Mouse (Mus musculus): ENCODE measurements around the gene AC131692.1. TPM values are rescaled to one million over a fixed set of nuclear protein-coding genes. Genes with fewer than 3 reads are reported as not detected.
A peak's percentile ranks its signal among the peaks of the same experiment; 100 is the strongest.

The AC131692.1 gene
- polyA plus RNA-seq, 1 experiment from 2014 or later: not detected

DNA sequence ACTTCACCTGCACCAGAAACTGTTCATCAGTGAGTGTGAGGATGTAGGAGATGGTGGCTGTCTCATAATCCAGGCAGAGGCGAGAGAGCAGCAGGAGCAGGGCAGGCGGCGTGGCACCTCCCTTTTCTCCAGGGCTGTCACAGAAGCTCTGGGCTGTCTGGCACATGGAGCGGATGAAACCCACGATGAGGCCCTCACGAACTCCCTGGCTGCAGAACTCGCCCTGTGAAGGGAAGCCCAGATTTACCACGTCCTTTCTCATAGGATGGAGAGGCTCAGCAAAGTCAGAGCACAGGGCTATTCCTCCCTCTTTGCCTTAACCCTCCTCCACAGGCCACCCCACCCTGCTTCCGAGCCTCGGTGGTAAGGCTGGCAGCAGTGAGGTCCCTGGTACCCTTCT lies 24.4 kb upstream of the AC131692.1 start:
- Histone ChIP-seq H3K27me3 (ENCODE audit: control insufficient read depth, insufficient read depth, low read length) (no peaks in the 10 kb centered on the region), H3K9ac (ENCODE audit: low read length) (no peak overlapping the region), H3K27ac (replicated peaks in 1 of 2; ENCODE audit: control insufficient read depth in 1 of 2, insufficient read depth in 1 of 2, low read depth in 2 of 2, low read length in 2 of 2) (no peak overlapping the region), H3K9me3 (ENCODE audit: control insufficient read depth, low read length) (no peaks in the 10 kb centered on the region), H3K4me2 (ENCODE audit: low read length) (no peak overlapping the region), H3K36me3 (ENCODE audit: control insufficient read depth, insufficient read depth, low read length) (peaks cover 54% of the 10 kb centered on the region), H3K4me3 (ENCODE audit: control insufficient read depth in 1 of 2, insufficient read depth in 1 of 2, low read depth in 1 of 2, low read length in 2 of 2) (no peak overlapping the region), H3K4me1 (ENCODE audit: control insufficient read depth in 2 of 2, insufficient read depth in 2 of 2, low read length in 2 of 2) (peaks cover 15 to 22% of the 10 kb centered on the region in 2 experiments)
- no peak for ATAC-seq (ENCODE audit: insufficient number of reproducible peaks, insufficient read depth, low FRiP score, low read depth)
- WGBS: 86% methylated on average over 10 of the region's 10 CpGs

DNA sequence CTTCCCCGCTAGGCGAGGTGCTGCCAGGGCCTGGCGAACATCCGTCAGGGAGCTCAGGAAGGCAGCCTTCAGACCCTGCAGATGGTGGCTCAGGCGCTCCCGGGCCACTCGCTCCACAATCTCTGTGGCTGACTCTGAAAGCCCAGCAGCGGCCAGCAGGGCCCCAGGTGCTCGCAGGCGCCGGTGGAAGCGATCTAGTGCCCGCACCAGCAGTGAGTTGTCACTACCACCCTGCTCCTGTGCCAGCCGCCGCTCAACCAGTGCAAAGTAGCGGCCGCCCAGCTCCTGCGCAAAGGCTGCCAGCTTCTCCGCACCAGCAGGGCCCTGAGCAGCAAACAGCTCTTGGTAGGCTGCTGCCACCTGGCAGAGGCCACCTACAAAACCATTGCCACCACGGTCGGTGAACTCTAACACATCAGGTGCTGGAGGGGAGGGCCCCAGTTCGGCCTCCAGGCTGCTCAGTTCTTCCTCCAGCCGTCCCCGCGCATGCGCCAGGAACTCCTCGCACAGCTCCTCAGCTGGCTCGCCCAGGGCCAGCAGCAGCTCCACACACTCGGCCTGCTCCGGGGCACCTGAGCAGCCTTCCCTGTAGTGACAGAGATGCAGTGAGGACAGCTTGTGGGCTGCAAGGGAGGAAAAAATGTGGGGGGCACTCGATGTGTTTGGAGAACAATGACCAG lies 23.5 kb upstream of the AC131692.1 start:
- peaks cover 15 to 22% of the 10 kb centered on the region in 2 experiments for H3K4me1 ChIP-seq (ENCODE audit: control insufficient read depth in 2 of 2, insufficient read depth in 2 of 2, low read length in 2 of 2)
- H3K9me3 ChIP-seq (ENCODE audit: control insufficient read depth, low read length): no peaks in the 10 kb centered on the region
- no peaks in the 10 kb centered on the region for H3K27me3 ChIP-seq (ENCODE audit: control insufficient read depth, insufficient read depth, low read length)
- H3K4me2 ChIP-seq (ENCODE audit: low read length): no peak overlapping the region
- ATAC-seq (ENCODE audit: insufficient number of reproducible peaks, insufficient read depth, low FRiP score, low read depth): no peak
- no peak overlapping the region for H3K9ac ChIP-seq (ENCODE audit: low read length)
- H3K4me3 ChIP-seq (ENCODE audit: control insufficient read depth in 1 of 2, insufficient read depth in 1 of 2, low read depth in 1 of 2, low read length in 2 of 2): no peak overlapping the region
- no peak overlapping the region for H3K27ac ChIP-seq (replicated peaks in 1 of 2; ENCODE audit: control insufficient read depth in 1 of 2, insufficient read depth in 1 of 2, low read depth in 2 of 2, low read length in 2 of 2)
- WGBS: 85% methylated on average over 31 of the region's 31 CpGs
- peaks cover 62% of the 10 kb centered on the region for H3K36me3 ChIP-seq (ENCODE audit: control insufficient read depth, insufficient read depth, low read length)

GRCm38 (mm10) chr19:6071261-6071660 lies 23.0 kb upstream of the AC131692.1 start:
- peaks cover 66% of the 10 kb centered on the region for H3K36me3 ChIP-seq (ENCODE audit: control insufficient read depth, insufficient read depth, low read length)
- ATAC-seq (ENCODE audit: insufficient number of reproducible peaks, insufficient read depth, low FRiP score, low read depth): no peak
- 88% methylated on average over 19 of the region's 19 CpGs for WGBS

DNA sequence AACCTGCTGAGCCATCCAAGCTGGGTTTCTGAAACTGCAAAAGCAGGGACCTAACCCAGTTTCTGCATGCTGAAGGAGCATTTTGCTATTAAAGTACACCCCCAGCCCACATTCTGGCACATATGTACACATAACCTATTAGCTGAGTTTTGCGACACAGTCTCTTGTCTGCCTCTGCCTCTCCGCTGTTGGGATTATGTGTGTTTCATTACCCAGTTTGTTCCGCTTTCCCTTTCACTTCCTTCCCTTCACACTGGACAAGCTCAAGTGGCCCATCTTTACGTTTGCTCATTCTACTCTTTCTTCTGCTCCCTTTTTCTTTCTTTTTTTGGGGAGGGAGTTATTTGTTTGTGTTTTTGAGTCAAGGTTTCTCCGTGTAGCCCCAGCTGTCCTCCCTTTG lies 20.3 kb upstream of the AC131692.1 start:
- Histone ChIP-seq H3K9me3 (ENCODE audit: control insufficient read depth, low read length) (no peaks in the 10 kb centered on the region), H3K4me1 (ENCODE audit: control insufficient read depth in 2 of 2, insufficient read depth in 2 of 2, low read length in 2 of 2) (peaks cover 6 to 7% of the 10 kb centered on the region in 2 experiments), H3K36me3 (ENCODE audit: control insufficient read depth, insufficient read depth, low read length) (peaks cover 61% of the 10 kb centered on the region), H3K27me3 (ENCODE audit: control insufficient read depth, insufficient read depth, low read length) (no peaks in the 10 kb centered on the region), H3K4me2 (ENCODE audit: low read length) (no peak overlapping the region), H3K27ac (replicated peaks in 1 of 2; ENCODE audit: control insufficient read depth in 1 of 2, insufficient read depth in 1 of 2, low read depth in 2 of 2, low read length in 2 of 2) (no peak overlapping the region), H3K9ac (ENCODE audit: low read length) (no peak overlapping the region), H3K4me3 (ENCODE audit: control insufficient read depth in 1 of 2, insufficient read depth in 1 of 2, low read depth in 1 of 2, low read length in 2 of 2) (no peak overlapping the region)
- WGBS: 90% methylated on average over 5 of the region's 5 CpGs
- no peak for ATAC-seq (ENCODE audit: insufficient number of reproducible peaks, insufficient read depth, low FRiP score, low read depth)

More at GRCm38 (mm10) chr19:6071261-6071660, 23.0 kb upstream of the AC131692.1 start:
- Histone ChIP-seq H3K4me1 (ENCODE audit: control insufficient read depth in 2 of 2, insufficient read depth in 2 of 2, low read length in 2 of 2) (peaks cover 18 to 25% of the 10 kb centered on the region in 2 experiments), H3K4me3 (ENCODE audit: control insufficient read depth in 1 of 2, insufficient read depth in 1 of 2, low read depth in 1 of 2, low read length in 2 of 2) (no peak overlapping the region), H3K4me2 (ENCODE audit: low read length) (no peak overlapping the region), H3K9me3 (ENCODE audit: control insufficient read depth, low read length) (no peaks in the 10 kb centered on the region), H3K27ac (replicated peaks in 1 of 2; ENCODE audit: control insufficient read depth in 1 of 2, insufficient read depth in 1 of 2, low read depth in 2 of 2, low read length in 2 of 2) (no peak overlapping the region), H3K27me3 (ENCODE audit: control insufficient read depth, insufficient read depth, low read length) (no peaks in the 10 kb centered on the region), H3K9ac (ENCODE audit: low read length) (no peak overlapping the region)

DNA sequence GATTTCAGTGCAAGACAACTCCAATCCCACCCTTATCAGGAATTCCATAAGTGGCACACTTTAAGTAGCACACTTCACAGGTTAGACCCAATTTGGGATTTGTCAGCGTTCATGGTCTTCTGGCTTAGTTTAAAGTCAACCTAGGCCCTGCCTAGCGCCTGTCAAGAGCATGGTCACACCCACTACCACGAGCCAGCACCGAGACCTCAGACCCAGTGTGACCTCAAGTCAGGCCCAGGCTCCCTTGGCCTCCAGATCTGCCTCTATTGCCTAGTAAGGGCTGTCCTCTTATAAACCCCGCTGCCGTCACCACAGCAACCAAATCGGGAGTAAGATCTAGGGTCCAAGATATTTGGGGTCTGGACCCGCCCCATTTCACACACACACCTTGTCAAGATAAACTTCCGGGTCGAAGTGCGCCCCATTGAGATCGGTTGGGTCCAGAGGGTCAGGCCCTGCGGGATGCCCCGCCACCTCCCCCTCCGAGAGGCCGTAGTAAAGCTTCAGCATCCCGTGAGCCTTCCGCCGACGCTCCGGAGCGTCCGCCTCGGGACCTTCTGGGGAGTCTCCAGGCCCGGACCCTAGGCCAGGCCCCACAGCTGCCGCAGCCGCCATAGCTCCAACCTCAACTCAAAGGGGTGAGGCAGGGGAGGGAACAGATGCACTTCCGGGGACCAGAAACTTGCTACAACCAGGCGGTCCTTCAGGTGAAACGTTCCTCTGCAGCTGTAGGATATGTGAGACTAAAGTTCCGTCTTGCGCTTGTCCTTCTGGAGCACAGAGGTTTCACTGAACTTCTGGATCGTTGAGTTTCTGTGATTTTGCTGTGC lies 17.4 kb upstream of the AC131692.1 start, which contains the start of gene Vps51:
Gene Vps51 (minus strand): TSS at position 668 of the 830 bp plus-strand sequence.
- no peaks in the 10 kb centered on the region for H3K9me3 ChIP-seq (ENCODE audit: control insufficient read depth, low read length)
- WGBS: under 1% methylated on average over 33 of the region's 33 CpGs
- peak within 1 kb of the TSS; percentile 60 to 65 for H3K4me3 ChIP-seq (ENCODE audit: control insufficient read depth in 1 of 2, insufficient read depth in 1 of 2, low read depth in 1 of 2, low read length in 2 of 2)
- H3K36me3 ChIP-seq (ENCODE audit: control insufficient read depth, insufficient read depth, low read length): peaks cover 59% of the 10 kb centered on the region
- peak within 1 kb of the TSS; percentile 70 to 84 for H3K27ac ChIP-seq (replicated peaks in 1 of 2; ENCODE audit: control insufficient read depth in 1 of 2, insufficient read depth in 1 of 2, low read depth in 2 of 2, low read length in 2 of 2)
- peak within 1 kb of the TSS; percentile 80 for H3K9ac ChIP-seq (ENCODE audit: low read length)
- no peaks in the 10 kb centered on the region for H3K27me3 ChIP-seq (ENCODE audit: control insufficient read depth, insufficient read depth, low read length)
- peaks cover 6 to 7% of the 10 kb centered on the region in 2 experiments for H3K4me1 ChIP-seq (ENCODE audit: control insufficient read depth in 2 of 2, insufficient read depth in 2 of 2, low read length in 2 of 2)
- H3K4me2 ChIP-seq (ENCODE audit: low read length): peak within 1 kb of the TSS; percentile 95
- peak; percentile 74 for ATAC-seq (ENCODE audit: insufficient number of reproducible peaks, insufficient read depth, low FRiP score, low read depth)

GRCm38 (mm10) chr19:6079983-6080480 lies 14.2 kb upstream of the AC131692.1 start, which contains the start of gene Tmem262:
Tmem262 (plus strand) TSS chr19:6080033.
- Histone ChIP-seq H3K27me3 (ENCODE audit: control insufficient read depth, insufficient read depth, low read length) (no peaks in the 10 kb centered on the region), H3K27ac (replicated peaks in 1 of 2; ENCODE audit: control insufficient read depth in 1 of 2, insufficient read depth in 1 of 2, low read depth in 2 of 2, low read length in 2 of 2) (no peak within 1 kb of the TSS), H3K9me3 (ENCODE audit: control insufficient read depth, low read length) (no peaks in the 10 kb centered on the region), H3K9ac (ENCODE audit: low read length) (no peak within 1 kb of the TSS), H3K36me3 (ENCODE audit: control insufficient read depth, insufficient read depth, low read length) (peaks cover 54% of the 10 kb centered on the region), H3K4me1 (ENCODE audit: control insufficient read depth in 2 of 2, insufficient read depth in 2 of 2, low read length in 2 of 2) (peaks cover 9 to 16% of the 10 kb centered on the region in 2 experiments), H3K4me3 (ENCODE audit: control insufficient read depth in 1 of 2, insufficient read depth in 1 of 2, low read depth in 1 of 2, low read length in 2 of 2) (no peak within 1 kb of the TSS), H3K4me2 (ENCODE audit: low read length) (no peak within 1 kb of the TSS)
- ATAC-seq (ENCODE audit: insufficient number of reproducible peaks, insufficient read depth, low FRiP score, low read depth): no peak
- 90% methylated on average over 12 of the region's 12 CpGs for WGBS

DNA sequence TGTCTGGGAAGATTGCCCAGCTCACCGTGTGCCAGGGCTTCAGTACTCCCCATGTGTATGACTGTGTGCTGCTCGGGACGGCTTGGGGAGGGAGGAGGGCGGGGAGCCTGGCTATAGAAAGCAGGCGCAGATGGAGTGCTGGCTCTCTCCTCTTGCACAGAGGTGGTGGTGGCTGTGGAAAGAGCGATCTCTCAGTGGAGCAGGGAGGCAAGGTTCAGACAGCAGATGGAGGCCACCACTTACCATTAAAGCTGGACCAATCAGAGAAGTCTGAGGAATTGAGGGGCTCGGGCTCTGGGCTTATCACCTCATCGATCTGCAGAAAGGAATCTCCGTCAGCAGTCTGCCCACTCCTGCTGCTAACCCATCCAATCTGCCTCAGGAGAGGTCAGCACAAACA lies 12.1 kb upstream of the AC131692.1 start, which contains the start of gene Gm28374:
Gene Gm28374 (minus strand): TSS at position 101 of the 400 bp plus-strand sequence.
- Histone ChIP-seq H3K9ac (ENCODE audit: low read length) (no peak within 1 kb of the TSS), H3K27ac (replicated peaks in 1 of 2; ENCODE audit: control insufficient read depth in 1 of 2, insufficient read depth in 1 of 2, low read depth in 2 of 2, low read length in 2 of 2) (no peak within 1 kb of the TSS), H3K4me3 (ENCODE audit: control insufficient read depth in 1 of 2, insufficient read depth in 1 of 2, low read depth in 1 of 2, low read length in 2 of 2) (no peak within 1 kb of the TSS), H3K36me3 (ENCODE audit: control insufficient read depth, insufficient read depth, low read length) (peaks cover 54% of the 10 kb centered on the region), H3K4me2 (ENCODE audit: low read length) (no peak within 1 kb of the TSS), H3K9me3 (ENCODE audit: control insufficient read depth, low read length) (no peaks in the 10 kb centered on the region), H3K27me3 (ENCODE audit: control insufficient read depth, insufficient read depth, low read length) (no peaks in the 10 kb centered on the region), H3K4me1 (ENCODE audit: control insufficient read depth in 2 of 2, insufficient read depth in 2 of 2, low read length in 2 of 2) (peaks cover 5 to 17% of the 10 kb centered on the region in 2 experiments; a peak in 3 of 4 replicates)
- 88% methylated on average over 9 of the region's 9 CpGs for WGBS
- ATAC-seq (ENCODE audit: insufficient number of reproducible peaks, insufficient read depth, low FRiP score, low read depth): no peak

Data from heart, embryonic 14.5 days (tissue).